Mouse (Mus musculus) kidney, adult 8-10 months (tissue): Measurements from ENCODE around the gene Clec2g.

Experiments
- DNase-seq, 2 experiments: peaks; one replicate each; pipeline ENCODE4 v3.0.0; 2022

Gene Clec2g

DNA sequence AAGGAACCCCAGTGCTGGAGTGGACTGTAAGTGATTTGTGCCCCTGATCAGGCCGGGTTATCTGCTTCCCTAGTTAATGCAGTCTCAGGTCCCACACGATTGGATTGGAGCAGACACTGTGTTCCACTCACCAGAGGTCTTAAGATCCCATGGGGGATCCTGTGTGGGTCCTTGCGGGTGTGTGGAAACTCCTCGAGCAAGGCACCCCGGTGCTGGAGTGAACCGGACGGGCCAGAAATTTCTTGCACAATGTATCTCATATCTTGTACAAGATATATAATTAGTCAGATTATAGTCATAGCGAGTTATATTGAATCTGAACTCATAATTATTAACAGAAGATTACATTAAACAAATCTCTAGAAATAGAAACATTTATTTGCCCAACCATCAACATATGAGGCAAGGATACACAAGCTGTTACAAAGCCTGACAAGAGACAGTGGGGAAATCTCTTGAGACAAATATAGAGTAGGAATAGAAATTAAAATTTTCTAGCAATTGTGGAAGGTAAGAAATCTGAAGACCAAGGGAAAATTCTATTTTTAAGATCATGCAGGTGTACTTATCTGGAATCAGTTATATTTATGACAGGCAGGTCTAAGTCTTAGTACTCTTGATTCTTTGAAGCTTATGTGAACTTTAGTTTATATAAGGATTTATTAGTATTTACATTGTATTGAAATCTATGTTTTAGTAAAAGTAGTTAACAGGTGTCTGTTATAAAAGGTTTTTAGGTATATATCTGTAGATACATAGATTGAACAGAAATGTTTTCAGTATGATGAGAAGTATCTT is 93.5 kb downstream of the Clec2g start:
- no peak for DNase-seq

DNA sequence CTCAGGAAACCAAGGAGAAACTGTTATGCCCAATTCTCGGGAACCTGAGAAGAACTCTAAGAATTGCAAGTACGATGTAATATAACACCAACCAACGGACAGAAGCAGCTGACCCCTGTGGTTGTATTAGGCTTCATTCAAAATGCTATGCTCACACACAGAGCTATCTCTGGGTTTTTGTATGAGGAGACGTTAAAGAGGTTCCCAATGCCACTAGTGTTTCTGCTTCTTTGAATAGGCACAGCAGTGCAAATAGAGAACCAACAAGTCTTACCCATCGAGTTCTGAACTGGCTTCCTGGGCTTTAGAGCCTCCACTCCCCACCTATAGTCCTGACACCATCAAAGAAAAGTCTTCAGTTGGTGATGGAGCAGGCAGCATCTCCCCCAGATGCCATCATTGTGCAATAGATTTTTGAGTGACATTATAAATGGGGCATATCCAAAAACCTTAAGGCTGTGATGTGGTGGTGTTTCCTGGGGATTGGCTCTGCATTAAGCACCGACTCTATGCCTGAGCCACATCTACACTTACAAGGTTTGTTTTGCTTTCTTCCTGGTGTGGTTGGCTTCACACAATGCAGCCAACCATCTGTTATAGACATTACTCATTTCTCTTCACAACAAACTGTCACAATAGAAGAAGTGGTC is 96.1 kb downstream of the Clec2g start:
- no peak for DNase-seq

DNA sequence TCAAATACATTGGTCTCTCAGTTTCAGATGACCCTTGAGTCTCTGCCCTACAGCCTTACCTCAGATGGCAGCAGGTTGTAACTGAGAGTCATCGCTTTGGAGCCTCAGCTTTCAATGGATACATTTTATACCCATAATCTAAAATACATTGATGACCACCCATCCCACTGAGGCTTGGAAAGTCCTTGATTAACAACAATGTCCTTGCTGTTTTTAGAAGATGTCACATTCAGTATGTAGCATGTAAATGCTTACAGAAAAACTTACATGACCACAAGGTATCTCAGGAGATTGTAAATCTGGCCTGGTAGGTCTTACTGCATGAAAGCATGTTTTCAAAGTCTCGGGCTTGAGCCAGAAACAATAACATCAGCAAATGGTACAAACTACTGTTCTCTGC is 96.8 kb downstream of the Clec2g start:
- no peak for DNase-seq

DNA sequence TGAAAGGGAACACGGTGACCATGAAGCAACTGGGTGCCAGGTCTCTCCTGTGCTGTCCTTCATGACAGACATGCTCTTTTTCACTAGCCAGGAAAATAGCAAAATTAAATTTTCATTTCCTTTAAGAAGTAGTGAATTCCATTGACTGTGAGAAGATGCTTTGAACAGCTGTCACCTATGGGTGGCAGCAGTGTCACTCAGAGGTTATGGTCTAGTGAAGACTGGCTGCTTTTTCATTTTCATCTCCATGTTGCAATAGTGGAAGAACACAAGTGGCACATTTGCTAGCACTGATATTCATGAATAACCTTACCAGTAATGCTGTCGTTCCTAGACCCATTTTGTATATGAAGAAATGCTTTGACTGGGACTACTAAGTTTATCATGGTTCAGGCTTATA is 99.2 kb downstream of the Clec2g start:
- peak in 1 of 2 experiments; percentile 26 for DNase-seq
